Mouse (Mus musculus) frontal cortex, adult 2 months (tissue): ENCODE results near the gene Rab1a. TPM values are rescaled to one million over a fixed set of nuclear protein-coding genes. Genes with fewer than 3 reads are reported as not detected.

Source experiments
- DNase-seq, 2 experiments: peaks; one replicate each; pipeline ENCODE4 v3.0.0; 2022; ENCODE audit warnings: low spot score in 1 of 2; ENCODE audit errors: extremely low spot score in 1 of 2
- polyA plus RNA-seq: library from polyadenylated mRNA; depleted of rRNA; stranded (reverse); fragments of >200 nt; gene quantifications from 2 replicates; pipeline ENCODE4 v1.2.3, GENCODE M21; 2012; rRNA removed

The Rab1a gene
- polyA plus RNA-seq, 1 experiment, result 210 TPM

- no peak for DNase-seq
Measured at GRCm38 (mm10) chr11:20245316-20245715, 44.1 kb downstream of the Rab1a start.

- peak in 1 of 2 experiments; percentile 42 for DNase-seq
Measured at GRCm38 (mm10) chr11:20246616-20247015, 45.4 kb downstream of the Rab1a start.

GRCm38 (mm10) chr11:20247146-20247855, 46.1 kb downstream of the Rab1a start:
- no peak for DNase-seq

GRCm38 (mm10) chr11:20248277-20248676, 47.0 kb downstream of the Rab1a start:
- DNase-seq, result no peak

- no peak for DNase-seq
Measured at GRCm38 (mm10) chr11:20248840-20249239, 47.6 kb downstream of the Rab1a start.

GRCm38 (mm10) chr11:20249296-20250110, 48.3 kb downstream of the Rab1a start, which contains the start of gene Cep68:
Gene Cep68 (minus strand): TSS chr11:20249429.
- peak; percentile 93 to 97 for DNase-seq

- no peak for DNase-seq
Measured at GRCm38 (mm10) chr11:20250476-20251178, 49.4 kb downstream of the Rab1a start.

- no peak for DNase-seq
Measured at GRCm38 (mm10) chr11:20253088-20253487, 51.9 kb downstream of the Rab1a start.

- no peak for DNase-seq
Measured at GRCm38 (mm10) chr11:20254791-20255190, 53.6 kb downstream of the Rab1a start.

- DNase-seq, result peak in 1 of 2 experiments; percentile 62
Measured at GRCm38 (mm10) chr11:20262628-20263380, 61.6 kb downstream of the Rab1a start.

GRCm38 (mm10) chr11:20269885-20270284, 68.7 kb downstream of the Rab1a start:
- no peak for DNase-seq

- DNase-seq, result no peak
Measured at GRCm38 (mm10) chr11:20275974-20276373, 74.7 kb downstream of the Rab1a start.

Other genes starting within 250 kb of the Rab1a start
- gene Actr2, start 88.5 kb upstream of the Rab1a start, polyA plus RNA-seq, result 123 and 145 TPM in 2 replicates
- 18.9 and 19.6 TPM in 2 replicates for gene Cep68, start 48.0 kb downstream of the Rab1a start, polyA plus RNA-seq
- 24.3 and 30.8 TPM in 2 replicates for gene Slc1a4, start 131.3 kb downstream of the Rab1a start, polyA plus RNA-seq